Mouse (Mus musculus) small intestine, adult 2 months (tissue): ENCODE data around the gene Hmga1. TPM values are rescaled to one million over a fixed set of nuclear protein-coding genes. Genes with fewer than 3 reads are reported as not detected.

Experiments used
- H3K27ac ChIP-seq: fragments of 200-500 bp; 2 replicates; pipeline ENCODE4 v1.5.1; 2012; ENCODE audit warnings: low read depth, low read length, control low read depth, inconsistent platforms; ENCODE audit not compliant: insufficient read depth
- H3K27me3 ChIP-seq: fragments of 200-500 bp; 2 replicates; pipeline ENCODE4 v1.6.1; 2012; ENCODE audit warnings: mild to moderate bottlenecking, moderate library complexity, low read length, inconsistent platforms; ENCODE audit not compliant: control insufficient read depth, insufficient read depth
- H3K36me3 ChIP-seq: fragments of 200-500 bp; 2 replicates; pipeline ENCODE4 v1.6.1; 2012; ENCODE audit warnings: mild to moderate bottlenecking, low read length, control low read depth, inconsistent platforms; ENCODE audit not compliant: control insufficient read depth, insufficient read depth
- H3K4me1 ChIP-seq: fragments of 200-500 bp; 2 replicates; pipeline ENCODE4 v1.6.1; 2012; ENCODE audit warnings: low read length, inconsistent platforms, mixed read lengths; ENCODE audit not compliant: control insufficient read depth, insufficient read depth, insufficient read length
- H3K4me3 ChIP-seq: fragments of 200-500 bp; 2 replicates; pipeline ENCODE4 v1.5.1; 2012; ENCODE audit warnings: low read depth, mild to moderate bottlenecking, control low read depth, inconsistent platforms, low read length, moderate library complexity
- CTCF ChIP-seq: fragments of 200-500 bp; IDR thresholded peaks from 2 replicates; pipeline ENCODE4 v1.5.1; 2012; ENCODE audit warnings: low read depth, mild to moderate bottlenecking, control low read depth, inconsistent platforms, low read length, moderate library complexity, mixed read lengths; ENCODE audit not compliant: insufficient replicate concordance, insufficient read length; ENCODE audit errors: extremely low read depth
- POLR2A ChIP-seq: fragments of 200-500 bp; IDR thresholded peaks from 2 replicates; pipeline ENCODE4 v1.6.1; 2012; ENCODE audit warnings: low read depth, mild to moderate bottlenecking, control low read depth, inconsistent platforms, low read length, moderate library complexity
- WGBS: fragments of 180-500 bp; shearing (Covaris S2); methylation state at CpG from one replicate; pipeline ENCODE4 v1.1.7; 2018; 5-methylcytosine and 5-hydroxymethylcytosine counted together
- polyA plus RNA-seq: library from polyadenylated mRNA; depleted of rRNA; stranded (reverse); fragments of >200 nt; gene quantifications from 2 replicates; pipeline ENCODE4 v1.2.3, GENCODE M21; 2012

Hmga1 gene
- polyA plus RNA-seq, 1 experiment = 91.0 TPM

- no peaks in the 10 kb centered on the region for H3K27me3 ChIP-seq
- no peaks in the 10 kb centered on the region; the same call in 1 of the 2 replicates for H3K4me1 ChIP-seq
- no peaks in the 10 kb centered on the region for H3K36me3 ChIP-seq
- WGBS = 91% methylated on average over 3 of the region's 3 CpGs
- H3K4me3 ChIP-seq = no peak overlapping the region
- H3K27ac ChIP-seq = no peak overlapping the region
- TF ChIP-seq POLR2A (no peak), CTCF (peak; percentile 13; the same call in 1 of the 2 replicates)
These were observed 22.9 kb upstream of the Hmga1 start for GRCm38 (mm10) chr17:27533354-27533753.

- WGBS = 6% methylated on average over 10 of the region's 10 CpGs
- no peak overlapping the region for H3K4me3 ChIP-seq
- H3K4me1 ChIP-seq = no peaks in the 10 kb centered on the region; the same call in 1 of the 2 replicates
- no peaks in the 10 kb centered on the region for H3K27me3 ChIP-seq
- no peak overlapping the region for H3K27ac ChIP-seq
- peak; percentile 98 for TF ChIP-seq CTCF
- TF ChIP-seq POLR2A = no peak
- H3K36me3 ChIP-seq = no peaks in the 10 kb centered on the region
These were observed 21.6 kb upstream of the Hmga1 start for GRCm38 (mm10) chr17:27534718-27535117.

- WGBS = 78% methylated on average over 2 of the region's 2 CpGs
- TF ChIP-seq POLR2A (no peak), CTCF (no peak)
- no peak overlapping the region for H3K27ac ChIP-seq
- no peaks in the 10 kb centered on the region for H3K27me3 ChIP-seq
- peaks cover 7% of the 10 kb centered on the region for H3K4me1 ChIP-seq
- no peaks in the 10 kb centered on the region for H3K36me3 ChIP-seq
- no peak overlapping the region for H3K4me3 ChIP-seq
These were observed 15.0 kb upstream of the Hmga1 start for GRCm38 (mm10) chr17:27541261-27541660.

GRCm38 (mm10) chr17:27541984-27542383 is 14.3 kb upstream of the Hmga1 start:
- 91% methylated on average over 3 of the region's 3 CpGs for WGBS
- Histone ChIP-seq H3K27ac (no peak overlapping the region), H3K27me3 (no peaks in the 10 kb centered on the region), H3K4me1 (peaks cover 7% of the 10 kb centered on the region), H3K36me3 (no peaks in the 10 kb centered on the region), H3K4me3 (no peak overlapping the region)
- TF ChIP-seq POLR2A (no peak), CTCF (no peak)

- Histone ChIP-seq H3K27ac (no peak overlapping the region), H3K4me1 (peaks cover 13% of the 10 kb centered on the region), H3K36me3 (no peaks in the 10 kb centered on the region), H3K27me3 (no peaks in the 10 kb centered on the region), H3K4me3 (no peak overlapping the region)
- WGBS = 89% methylated on average over 11 of the region's 11 CpGs
- no peak for TF ChIP-seq CTCF
- TF ChIP-seq POLR2A = no peak
These were observed 11.7 kb upstream of the Hmga1 start for GRCm38 (mm10) chr17:27544551-27544950.

- TF ChIP-seq CTCF (no peak), POLR2A (no peak)
- 73% methylated on average over 12 of the region's 12 CpGs for WGBS
- H3K36me3 ChIP-seq = no peaks in the 10 kb centered on the region
- peaks cover 13% of the 10 kb centered on the region for H3K4me1 ChIP-seq
- no peak overlapping the region for H3K27ac ChIP-seq
- H3K4me3 ChIP-seq = no peak overlapping the region
- no peaks in the 10 kb centered on the region for H3K27me3 ChIP-seq
These were observed 10.3 kb upstream of the Hmga1 start for GRCm38 (mm10) chr17:27545991-27546390.

- peaks cover 13% of the 10 kb centered on the region for H3K4me1 ChIP-seq
- no peak overlapping the region for H3K27ac ChIP-seq
- H3K27me3 ChIP-seq = no peaks in the 10 kb centered on the region
- no peak for TF ChIP-seq POLR2A
- no peak for TF ChIP-seq CTCF
- H3K4me3 ChIP-seq = no peak overlapping the region
- H3K36me3 ChIP-seq = no peaks in the 10 kb centered on the region
- 77% methylated on average over 7 of the region's 7 CpGs for WGBS
These were observed 9.7 kb upstream of the Hmga1 start for GRCm38 (mm10) chr17:27546574-27547085.
